Mouse (Mus musculus) urinary bladder, postnatal 10 days (tissue): ENCODE data around the gene Wdr46.

Source experiments
- DNase-seq: peaks from one replicate; pipeline ENCODE4 v3.0.0; 2022; ENCODE audit warnings: low spot score

Gene Wdr46

GRCm38 (mm10) chr17:33911052-33911812 is 29.2 kb upstream of the Wdr46 start:
- no peak for DNase-seq

DNA sequence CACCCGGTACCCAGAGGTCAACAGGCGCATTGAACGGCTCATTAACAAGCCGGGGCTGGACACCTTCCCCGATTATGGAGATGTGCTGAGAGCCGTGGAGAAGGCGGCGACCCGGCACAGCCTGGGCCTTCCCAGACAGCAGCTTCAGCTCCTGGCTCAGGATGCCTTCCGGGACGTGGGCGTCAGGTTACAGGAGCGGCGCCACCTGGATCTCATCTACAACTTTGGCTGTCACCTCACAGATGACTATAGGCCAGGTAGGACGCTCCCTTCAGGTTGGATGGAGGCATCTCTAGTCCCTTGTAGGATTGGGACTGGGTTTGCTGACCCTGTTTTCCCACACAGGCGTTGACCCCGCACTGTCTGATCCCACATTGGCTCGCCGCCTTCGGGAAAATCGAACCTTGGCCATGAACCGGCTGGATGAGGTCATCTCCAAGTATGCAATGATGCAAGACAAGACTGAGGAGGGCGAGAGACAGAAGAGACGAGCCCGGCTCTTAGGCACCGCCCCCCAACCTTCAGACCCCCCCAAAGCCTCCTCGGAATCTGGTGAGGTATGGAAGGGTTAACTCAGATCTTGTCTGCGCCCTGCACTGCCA is 28.5 kb upstream of the Wdr46 start:
- DNase-seq: no peak

DNA sequence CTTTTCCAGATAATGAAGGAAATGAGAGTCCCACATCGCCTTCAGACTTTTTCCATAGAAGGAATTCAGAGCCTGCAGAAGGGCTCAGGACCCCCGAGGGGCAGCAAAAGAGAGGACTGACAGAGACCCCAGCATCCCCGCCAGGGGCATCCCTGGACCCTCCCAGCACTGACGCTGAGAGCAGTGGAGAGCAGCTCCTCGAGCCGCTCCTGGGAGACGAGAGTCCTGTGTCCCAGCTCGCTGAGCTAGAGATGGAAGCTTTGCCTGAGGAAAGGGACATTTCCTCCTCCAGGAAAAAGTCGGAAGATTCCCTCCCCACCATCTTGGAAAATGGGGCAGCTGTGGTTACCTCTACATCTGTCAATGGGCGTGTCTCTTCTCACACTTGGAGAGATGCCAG is 27.2 kb upstream of the Wdr46 start:
- no peak for DNase-seq

DNA sequence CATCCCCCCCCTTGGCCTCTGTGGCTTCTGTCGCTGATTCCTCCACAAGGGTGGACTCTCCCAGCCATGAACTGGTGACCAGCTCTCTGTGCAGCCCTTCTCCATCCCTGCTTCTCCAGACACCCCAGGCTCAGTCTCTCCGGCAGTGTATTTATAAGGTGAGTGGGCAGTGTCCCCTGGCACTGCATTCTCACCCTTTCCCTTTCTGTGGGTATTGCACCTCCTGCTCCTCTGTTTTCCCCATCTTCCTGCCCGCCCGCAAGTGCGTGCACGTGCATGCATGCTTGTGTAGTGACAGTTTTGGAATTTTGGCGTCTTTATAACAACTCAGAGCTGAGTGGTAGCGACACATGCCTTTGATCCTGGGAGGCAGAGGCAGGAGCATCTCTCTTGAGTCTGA is 26.6 kb upstream of the Wdr46 start:
- DNase-seq: no peak

DNA sequence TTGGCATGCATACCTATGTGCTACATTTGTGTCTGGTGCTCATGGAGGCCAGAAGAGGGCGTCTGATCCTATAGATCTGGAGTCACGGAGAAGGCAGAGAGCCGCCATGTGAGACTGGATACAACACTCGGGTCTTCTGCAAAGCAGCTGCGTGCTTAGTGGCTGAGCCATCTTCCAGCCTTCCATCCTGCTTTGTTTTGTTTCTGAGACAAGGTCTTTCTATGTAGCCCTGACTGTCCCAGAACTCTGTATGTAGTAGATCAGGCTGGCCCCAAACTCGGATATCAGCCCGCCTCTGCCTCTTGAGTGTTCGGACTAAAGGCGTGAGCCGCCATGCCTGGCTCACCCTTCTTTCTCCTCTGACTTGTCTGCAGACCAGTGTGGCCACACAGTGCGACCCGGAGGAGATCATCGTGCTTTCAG is 25.5 kb upstream of the Wdr46 start:
- no peak for DNase-seq

DNA sequence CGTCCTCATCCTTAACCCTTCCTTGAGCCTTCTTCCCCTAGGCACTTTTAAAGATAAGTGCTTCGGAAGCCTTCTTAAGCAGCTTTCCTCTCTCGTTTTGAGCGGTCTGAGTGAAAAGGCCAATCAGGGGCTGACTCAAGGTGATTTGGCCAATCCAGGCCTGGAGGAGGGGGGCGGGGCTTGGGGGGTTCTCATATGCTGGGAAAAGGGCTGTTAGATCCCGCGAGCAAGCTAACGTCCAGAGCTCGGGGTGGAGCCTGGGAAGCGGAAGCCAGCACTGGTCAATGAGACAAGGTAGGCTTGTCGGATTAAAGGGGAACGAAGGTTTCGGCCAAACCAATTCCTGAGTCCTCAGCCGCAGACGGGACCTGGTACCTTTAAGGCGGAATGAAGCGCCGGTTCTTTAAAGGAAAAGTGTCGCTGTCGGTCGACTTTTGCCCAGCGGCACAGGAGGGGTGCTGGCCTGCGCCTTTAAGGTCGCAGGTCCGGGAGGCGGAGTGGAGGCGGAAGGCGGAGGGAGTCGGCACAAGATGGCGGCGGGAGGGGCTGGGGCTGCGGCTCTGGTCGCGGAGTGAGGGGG is 24.7 kb upstream of the Wdr46 start, which contains the start of the genes Tapbp and Zbtb22:
TSS of gene Tapbp (plus strand) at position 229 of the 580 bp plus-strand sequence.
TSS of gene Zbtb22 (plus strand) at position 234 of the 580 bp plus-strand sequence.
- peak; percentile 81 for DNase-seq

DNA sequence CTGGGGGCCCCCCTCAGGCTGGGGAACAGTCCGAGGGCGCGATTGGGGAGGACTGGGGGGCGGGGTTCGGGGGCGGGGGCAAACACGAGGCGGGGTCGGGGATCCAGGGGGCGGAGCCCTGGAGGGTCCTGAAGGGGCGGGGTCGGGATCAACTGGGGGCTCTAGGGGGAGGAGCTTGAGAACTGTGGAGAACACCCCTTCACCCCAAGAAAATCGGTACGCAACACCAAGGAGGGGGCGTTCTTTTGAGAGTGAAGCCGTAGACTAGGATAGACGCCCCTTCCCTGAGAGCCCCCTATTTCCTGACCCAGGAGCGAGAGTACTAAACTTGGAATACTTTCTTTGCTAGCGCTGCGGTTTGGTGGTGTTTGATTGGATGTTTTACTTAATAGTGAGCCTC is 24.2 kb upstream of the Wdr46 start:
- DNase-seq: no peak

DNA sequence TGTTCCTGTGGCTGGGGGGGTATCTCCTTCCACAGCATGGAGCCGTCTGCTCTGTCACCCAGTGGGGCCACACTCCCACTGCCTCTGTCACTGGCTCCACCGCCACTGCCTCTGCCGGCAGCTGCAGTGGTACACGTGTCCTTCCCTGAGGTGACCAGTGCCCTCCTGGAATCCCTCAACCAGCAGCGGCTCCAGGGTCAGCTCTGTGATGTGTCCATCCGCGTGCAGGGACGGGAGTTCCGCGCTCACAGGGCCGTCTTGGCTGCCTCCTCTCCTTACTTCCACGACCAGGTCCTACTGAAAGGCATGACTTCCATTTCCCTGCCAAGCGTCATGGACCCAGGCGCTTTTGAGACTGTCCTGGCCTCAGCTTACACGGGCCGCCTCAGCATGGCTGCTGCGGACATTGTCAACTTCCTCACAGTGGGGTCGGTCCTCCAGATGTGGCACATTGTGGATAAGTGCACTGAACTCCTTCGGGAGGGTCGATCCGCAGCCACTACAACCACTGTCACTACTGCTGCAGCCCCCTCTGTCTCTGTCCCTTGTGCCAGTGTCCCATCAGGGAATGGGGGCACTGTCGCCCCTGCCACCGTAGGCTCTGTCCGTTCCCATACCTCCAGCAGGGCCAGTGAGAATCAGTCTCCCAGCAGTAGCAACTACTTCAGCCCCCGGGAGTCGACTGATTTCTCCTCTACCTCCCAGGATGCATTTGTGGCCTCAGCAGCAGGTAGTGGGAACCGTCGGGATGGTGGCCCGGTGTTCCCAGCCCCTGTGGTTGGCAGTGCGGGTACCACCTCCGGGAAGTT is 23.4 kb upstream of the Wdr46 start:
- no peak for DNase-seq

GRCm38 (mm10) chr17:33917656-33918292 is 22.7 kb upstream of the Wdr46 start:
- DNase-seq: no peak

- no peak for DNase-seq
These were observed 21.9 kb upstream of the Wdr46 start for GRCm38 (mm10) chr17:33918293-33919203.

DNA sequence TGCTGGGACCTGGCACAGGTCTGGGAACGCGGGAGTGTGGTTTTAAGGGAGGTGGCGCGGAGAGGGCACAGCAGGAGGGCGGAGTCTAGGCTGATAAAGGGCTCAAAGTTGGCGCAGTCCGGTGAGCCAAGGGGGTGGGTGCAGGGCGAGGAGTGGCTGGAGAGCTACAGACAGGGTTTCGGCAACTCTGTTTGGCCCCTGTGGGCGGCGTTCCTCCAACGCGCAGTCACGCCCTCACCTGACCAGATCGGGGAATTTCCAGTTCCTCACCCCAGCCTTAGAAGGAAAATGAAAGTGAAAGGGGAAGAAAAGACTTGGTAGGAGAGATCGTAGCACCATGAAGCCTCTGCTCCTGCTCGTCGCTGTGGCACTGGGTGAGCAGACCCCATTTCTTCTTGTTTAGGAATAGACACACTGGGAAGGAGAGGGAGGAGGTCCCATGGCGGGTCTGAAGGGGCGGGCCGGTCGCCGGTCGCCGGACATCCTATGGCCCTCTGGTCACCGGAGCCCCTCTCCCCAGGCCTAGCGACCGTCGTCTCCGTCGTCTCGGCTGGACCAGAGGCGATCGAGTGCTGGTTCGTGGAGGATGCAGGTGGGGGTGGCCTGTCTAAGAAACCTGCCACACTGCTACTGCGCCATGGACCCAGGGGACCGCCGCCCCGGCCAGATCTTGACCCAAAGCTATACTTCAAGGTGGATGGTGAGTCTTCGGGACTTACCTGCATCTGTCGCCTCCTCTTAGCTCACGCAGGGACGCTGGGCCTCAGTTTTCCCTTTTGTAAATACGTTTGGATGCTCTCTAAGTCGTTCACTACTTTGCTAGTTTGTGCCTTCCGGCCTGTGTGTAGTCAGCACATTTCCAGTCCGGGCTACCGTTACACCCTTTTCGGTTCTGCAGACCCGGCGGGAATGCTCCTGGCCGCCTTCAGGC is 20.8 kb upstream of the Wdr46 start:
- DNase-seq: no peak

DNA sequence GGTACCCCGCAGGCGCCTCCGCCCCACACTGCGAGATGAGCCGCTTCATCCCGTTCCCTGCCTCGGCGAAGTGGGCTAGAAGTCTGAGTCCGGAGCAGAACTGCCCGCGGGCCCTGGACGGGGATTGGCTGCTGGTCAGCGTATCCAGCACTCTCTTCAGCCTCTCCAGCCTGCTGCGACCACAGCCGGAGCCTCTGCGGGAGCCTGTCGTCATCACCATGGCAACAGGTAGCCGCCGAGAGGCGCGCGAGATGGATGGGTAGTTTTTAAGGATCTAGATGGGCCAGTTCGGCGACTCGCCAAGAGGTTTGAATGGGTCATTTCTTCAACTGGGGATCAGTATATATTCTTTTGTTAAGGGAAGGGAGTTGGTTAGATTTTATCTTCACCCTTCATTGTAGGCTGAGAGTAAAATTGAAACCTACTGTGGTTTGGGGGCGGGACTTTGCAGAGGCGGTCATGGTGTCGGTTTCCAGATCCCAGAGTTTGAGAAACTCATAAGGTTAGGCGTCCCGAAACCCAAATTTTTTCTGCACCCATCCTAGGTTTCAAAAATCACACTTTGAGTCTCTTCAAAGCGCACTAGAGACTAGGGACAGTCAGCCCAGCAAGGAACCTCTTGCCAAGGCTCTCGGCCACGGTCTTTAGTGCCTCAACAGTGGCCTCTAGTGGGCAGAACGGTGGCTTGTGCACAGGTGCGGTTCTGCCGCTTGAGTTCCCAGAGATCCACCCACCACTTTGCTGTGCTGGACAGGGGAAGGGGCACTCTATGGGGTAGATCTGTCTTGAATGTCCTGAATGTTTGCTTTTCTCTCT is 20.0 kb upstream of the Wdr46 start:
- no peak for DNase-seq

- no peak for DNase-seq
These were observed 19.1 kb upstream of the Wdr46 start for GRCm38 (mm10) chr17:33921361-33921760.

DNA sequence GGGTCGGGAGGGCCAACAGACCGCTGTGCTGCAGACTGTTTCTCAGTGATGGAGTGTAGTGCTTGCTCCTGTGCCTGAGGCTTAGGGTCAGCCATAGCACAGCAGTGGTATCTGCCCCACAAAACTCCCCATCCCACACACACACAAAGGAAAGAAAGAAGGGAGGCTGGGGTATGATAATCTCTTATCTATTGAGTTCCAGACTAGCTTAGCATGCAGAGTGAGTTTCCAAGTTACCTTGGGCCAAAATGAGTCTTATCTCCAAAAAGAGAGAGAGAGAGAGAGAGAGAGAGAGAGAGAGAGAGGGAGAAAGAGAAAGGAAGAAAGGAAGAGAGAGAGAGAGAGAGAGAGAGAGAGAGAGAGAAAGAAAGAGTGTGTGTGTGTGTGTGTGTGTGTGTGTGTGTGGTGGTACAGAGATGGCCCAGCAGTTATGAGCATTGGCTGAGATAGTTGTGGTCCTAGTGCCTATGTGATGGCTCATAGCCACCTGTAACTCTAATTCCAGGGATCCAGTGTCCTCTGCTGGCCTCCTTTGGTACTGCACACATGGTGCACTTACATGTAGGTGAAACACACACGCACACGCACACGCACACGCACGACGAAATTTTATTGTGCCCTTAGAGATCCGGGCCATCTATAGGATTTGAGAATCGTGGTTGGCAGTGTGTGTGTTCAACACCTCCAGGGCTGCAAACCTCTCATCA is 15.7 kb upstream of the Wdr46 start:
- DNase-seq: no peak

DNA sequence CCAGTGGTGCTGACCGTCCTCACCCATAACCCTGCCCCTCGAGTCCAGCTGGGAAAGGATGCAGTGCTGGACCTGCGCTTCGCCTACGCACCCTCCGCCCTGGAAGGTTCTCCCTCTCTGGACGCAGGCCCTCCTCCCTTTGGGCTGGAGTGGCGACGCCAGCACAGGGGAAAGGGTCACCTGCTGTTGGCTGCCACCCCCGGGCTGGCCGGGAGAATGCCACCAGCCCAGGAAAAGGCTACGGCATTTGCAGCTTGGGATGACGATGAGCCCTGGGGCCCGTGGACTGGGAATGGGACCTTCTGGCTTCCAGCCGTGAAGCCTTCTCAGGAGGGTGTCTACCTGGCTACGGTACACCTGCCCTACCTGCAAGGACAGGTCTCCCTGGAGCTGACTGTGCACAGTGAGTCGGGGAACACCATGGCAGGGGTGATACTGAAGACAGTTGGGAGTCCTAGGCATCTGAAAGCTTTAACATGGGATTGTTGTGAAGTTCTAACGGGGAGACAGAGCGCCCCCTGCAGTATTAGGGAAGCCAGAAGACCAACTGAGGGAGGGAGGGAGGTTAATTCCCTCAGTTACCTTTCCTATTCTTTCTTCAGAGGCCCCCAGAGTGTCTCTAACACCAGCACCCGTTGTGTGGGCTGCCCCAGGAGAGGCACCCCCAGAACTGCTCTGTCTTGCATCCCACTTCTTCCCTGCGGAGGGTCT is 14.9 kb upstream of the Wdr46 start:
- DNase-seq: no peak

- DNase-seq: no peak
These were observed 14.1 kb upstream of the Wdr46 start for GRCm38 (mm10) chr17:33926207-33926932.
